Mouse (Mus musculus) megakaryocyte, embryonic 14.5 days (primary cell): Measurements from ENCODE around the gene Uqcc2. TPM values are rescaled to one million over a fixed set of nuclear protein-coding genes. Genes with fewer than 3 reads are reported as not detected.

ENCODE experiments used
- H3K27me3 ChIP-seq: replicated peaks from 2 replicates; pipeline ENCODE3; 2012; ENCODE audit warnings: inconsistent platforms
- H3K36me3 ChIP-seq: replicated peaks from 2 replicates; pipeline ENCODE3; 2012; ENCODE audit warnings: low read length, inconsistent platforms, mixed read lengths
- H3K4me1 ChIP-seq: 2 replicates; pipeline ENCODE4 v1.6.1; 2012; ENCODE audit warnings: inconsistent platforms
- H3K4me3 ChIP-seq: replicated peaks from 2 replicates; pipeline ENCODE3; 2012; ENCODE audit warnings: moderate library complexity, mild to moderate bottlenecking, inconsistent platforms
- H3K9me3 ChIP-seq: 2 replicates; pipeline ENCODE4 v1.6.1; 2012; ENCODE audit warnings: inconsistent platforms
- FLI1 ChIP-seq: IDR thresholded peaks from 2 replicates; pipeline ENCODE4 v1.6.1; 2012; ENCODE audit warnings: low read length, inconsistent platforms, mixed read lengths
- GATA1 ChIP-seq: IDR thresholded peaks from 3 replicates; pipeline ENCODE4 v1.6.1; 2012; ENCODE audit warnings: mixed read lengths, low read length, inconsistent platforms, borderline replicate concordance
- polyA plus RNA-seq: library from polyadenylated mRNA; stranded (reverse); fragments of >175 nt; gene quantifications from 2 replicates; pipeline ENCODE4 v1.2.3, GENCODE M21; 2012; ENCODE audit warnings: low replicate concordance; ENCODE audit not compliant: insufficient read depth

The Uqcc2 gene
- polyA plus RNA-seq, 1 experiment = 163 TPM

- Histone ChIP-seq H3K4me3 (no peak overlapping the region), H3K4me1 (peaks cover 51% of the 10 kb centered on the region), H3K9me3 (no peaks in the 10 kb centered on the region), H3K36me3 (peaks cover 46% of the 10 kb centered on the region), H3K27me3 (no peaks in the 10 kb centered on the region)
- no peak for TF ChIP-seq FLI1
- no peak for TF ChIP-seq GATA1
Measured at GRCm38 (mm10) chr17:27129291-27129690, 4.4 kb downstream of the Uqcc2 start.

- peaks cover 57% of the 10 kb centered on the region for H3K36me3 ChIP-seq
- no peaks in the 10 kb centered on the region for H3K9me3 ChIP-seq
- TF ChIP-seq GATA1 (no peak), FLI1 (no peak)
- H3K27me3 ChIP-seq = no peaks in the 10 kb centered on the region
- H3K4me3 ChIP-seq = no peak overlapping the region
- peaks cover 45% of the 10 kb centered on the region for H3K4me1 ChIP-seq
Measured at GRCm38 (mm10) chr17:27128189-27128588, 5.5 kb downstream of the Uqcc2 start.

- Histone ChIP-seq H3K4me1 (peaks cover 33% of the 10 kb centered on the region), H3K36me3 (peaks cover 70% of the 10 kb centered on the region), H3K27me3 (no peaks in the 10 kb centered on the region)
Measured at GRCm38 (mm10) chr17:27126974-27127373, 6.7 kb downstream of the Uqcc2 start.

GRCm38 (mm10) chr17:27125669-27126202 is 8.0 kb downstream of the Uqcc2 start:
- peaks cover 22% of the 10 kb centered on the region; the same call in 1 of the 2 replicates for H3K4me1 ChIP-seq
- TF ChIP-seq GATA1 (no peak), FLI1 (no peak)
- H3K4me3 ChIP-seq = no peak overlapping the region
- peaks cover 2% of the 10 kb centered on the region for H3K27me3 ChIP-seq
- no peaks in the 10 kb centered on the region for H3K9me3 ChIP-seq
- H3K36me3 ChIP-seq = peaks cover 76% of the 10 kb centered on the region

More at GRCm38 (mm10) chr17:27126974-27127373, 6.7 kb downstream of the Uqcc2 start:
- H3K9me3 ChIP-seq = no peaks in the 10 kb centered on the region
- TF ChIP-seq GATA1 = no peak
- TF ChIP-seq FLI1 = no peak
- H3K4me3 ChIP-seq = peak overlapping the region; percentile 29

- Histone ChIP-seq H3K9me3 (no peaks in the 10 kb centered on the region), H3K36me3 (peaks cover 74% of the 10 kb centered on the region), H3K27me3 (peaks cover 2% of the 10 kb centered on the region), H3K4me1 (peaks cover 17% of the 10 kb centered on the region; the same call in 1 of the 2 replicates), H3K4me3 (no peak overlapping the region)
- TF ChIP-seq FLI1 (no peak), GATA1 (no peak)
Measured at GRCm38 (mm10) chr17:27125185-27125584, 8.5 kb downstream of the Uqcc2 start.

GRCm38 (mm10) chr17:27123813-27124375 is 9.8 kb downstream of the Uqcc2 start:
- TF ChIP-seq FLI1 = no peak
- TF ChIP-seq GATA1 = no peak
- peaks cover 15% of the 10 kb centered on the region for H3K27me3 ChIP-seq
- no peaks in the 10 kb centered on the region for H3K9me3 ChIP-seq
- H3K4me3 ChIP-seq = no peak overlapping the region
- H3K4me1 ChIP-seq = peaks cover 21% of the 10 kb centered on the region
- peaks cover 62% of the 10 kb centered on the region for H3K36me3 ChIP-seq

- Histone ChIP-seq H3K9me3 (peaks cover 3% of the 10 kb centered on the region; the same call in 1 of the 2 replicates), H3K4me1 (peaks cover 21% of the 10 kb centered on the region), H3K36me3 (peaks cover 58% of the 10 kb centered on the region), H3K27me3 (peaks cover 19% of the 10 kb centered on the region), H3K4me3 (no peak overlapping the region)
- no peak for TF ChIP-seq GATA1
- TF ChIP-seq FLI1 = no peak
Measured at GRCm38 (mm10) chr17:27123103-27123502, 10.6 kb downstream of the Uqcc2 start.

- TF ChIP-seq FLI1 (no peak), GATA1 (no peak)
- Histone ChIP-seq H3K27me3 (peaks cover 22% of the 10 kb centered on the region), H3K4me3 (no peak overlapping the region), H3K36me3 (peaks cover 59% of the 10 kb centered on the region), H3K9me3 (peaks cover 6% of the 10 kb centered on the region), H3K4me1 (peaks cover 21% of the 10 kb centered on the region)
Measured at GRCm38 (mm10) chr17:27122701-27123100, 11.0 kb downstream of the Uqcc2 start.

GRCm38 (mm10) chr17:27121781-27122180 is 11.9 kb downstream of the Uqcc2 start:
- H3K4me3 ChIP-seq = no peak overlapping the region
- peaks cover 16% of the 10 kb centered on the region for H3K9me3 ChIP-seq
- TF ChIP-seq FLI1 (no peak), GATA1 (no peak)
- peaks cover 18% of the 10 kb centered on the region for H3K4me1 ChIP-seq
- H3K36me3 ChIP-seq = peaks cover 60% of the 10 kb centered on the region
- peaks cover 26% of the 10 kb centered on the region for H3K27me3 ChIP-seq

GRCm38 (mm10) chr17:27121266-27121665 is 12.4 kb downstream of the Uqcc2 start:
- Histone ChIP-seq H3K9me3 (peaks cover 21% of the 10 kb centered on the region), H3K4me3 (no peak overlapping the region), H3K4me1 (peaks cover 18% of the 10 kb centered on the region), H3K27me3 (peaks cover 31% of the 10 kb centered on the region), H3K36me3 (peaks cover 63% of the 10 kb centered on the region)
- no peak for TF ChIP-seq FLI1
- no peak for TF ChIP-seq GATA1
